Mouse (Mus musculus) bone marrow macrophage, adult 2 months (primary cell): ENCODE measurements around the gene Tbx2.

ENCODE experiments used
- CTCF ChIP-seq: IDR thresholded peaks from 2 replicates; pipeline ENCODE4 v1.5.1; 2012; ENCODE audit warnings: low read depth, mild to moderate bottlenecking, low read length, moderate library complexity
- POLR2A ChIP-seq: IDR thresholded peaks from 2 replicates; pipeline ENCODE4 v1.6.1; 2012; ENCODE audit warnings: mild to moderate bottlenecking, low read depth, low read length, borderline replicate concordance

GRCm38 (mm10) chr11:85829520-85830440 is 2.6 kb upstream of the Tbx2 start:
- no peak for TF ChIP-seq POLR2A
- TF ChIP-seq CTCF, result no peak
